Mouse (Mus musculus) brain, embryonic 18.5 days (tissue): Measurements from ENCODE around the gene Nolc1.
"Not testable (repeated sequence)": the region's sequence is repeated elsewhere in the genome, so short reads cannot be mapped to it uniquely, and the experiment has no call there.

Experiments
- DNase-seq: peaks from one replicate; pipeline ENCODE4 v3.0.0-alpha.2; 2012; ENCODE audit warnings: low read depth, low spot score

Gene Nolc1

GRCm38 (mm10) chr19:46091641-46092040, 16.0 kb downstream of the Nolc1 start:
- no peak for DNase-seq

GRCm38 (mm10) chr19:46094144-46094543, 18.5 kb downstream of the Nolc1 start:
- no peak for DNase-seq

- DNase-seq = no peak
Measured at GRCm38 (mm10) chr19:46095291-46095690, 19.6 kb downstream of the Nolc1 start.

GRCm38 (mm10) chr19:46096396-46096795, 20.7 kb downstream of the Nolc1 start:
- DNase-seq = no peak

GRCm38 (mm10) chr19:46099561-46099960, 23.9 kb downstream of the Nolc1 start:
- DNase-seq = no peak

GRCm38 (mm10) chr19:46103437-46104186, 27.9 kb downstream of the Nolc1 start:
- no peak for DNase-seq

- DNase-seq = no peak
Measured at GRCm38 (mm10) chr19:46104187-46104557, 28.5 kb downstream of the Nolc1 start.

- no peak for DNase-seq
Measured at GRCm38 (mm10) chr19:46110214-46110613, 34.6 kb downstream of the Nolc1 start.

GRCm38 (mm10) chr19:46110781-46111180, 35.1 kb downstream of the Nolc1 start:
- DNase-seq = no peak

GRCm38 (mm10) chr19:46114617-46115016, 39.0 kb downstream of the Nolc1 start:
- no peak for DNase-seq

GRCm38 (mm10) chr19:46119458-46119857, 43.8 kb downstream of the Nolc1 start:
- no peak for DNase-seq

- DNase-seq = no peak
Measured at GRCm38 (mm10) chr19:46120872-46121271, 45.2 kb downstream of the Nolc1 start.

GRCm38 (mm10) chr19:46123876-46124275, 48.2 kb downstream of the Nolc1 start:
- DNase-seq = no peak

GRCm38 (mm10) chr19:46124651-46125050, 49.0 kb downstream of the Nolc1 start:
- no peak for DNase-seq

- DNase-seq = no peak
Measured at GRCm38 (mm10) chr19:46126301-46126700, 50.6 kb downstream of the Nolc1 start.

- not testable (repeated sequence) for DNase-seq
Measured at GRCm38 (mm10) chr19:46129737-46130136, 54.1 kb downstream of the Nolc1 start.

- no peak for DNase-seq
Measured at GRCm38 (mm10) chr19:46131283-46131682, 55.6 kb downstream of the Nolc1 start.

- DNase-seq = no peak
Measured at GRCm38 (mm10) chr19:46131694-46132525, 56.2 kb downstream of the Nolc1 start, which contains the start of gene Elovl3. Gene Elovl3, plus strand, starts transcription at chr19:46131897.

GRCm38 (mm10) chr19:46132577-46132976, 56.9 kb downstream of the Nolc1 start:
- no peak for DNase-seq
